Mouse (Mus musculus): Measurements from ENCODE around the gene Apob.

Apob gene

DNA sequence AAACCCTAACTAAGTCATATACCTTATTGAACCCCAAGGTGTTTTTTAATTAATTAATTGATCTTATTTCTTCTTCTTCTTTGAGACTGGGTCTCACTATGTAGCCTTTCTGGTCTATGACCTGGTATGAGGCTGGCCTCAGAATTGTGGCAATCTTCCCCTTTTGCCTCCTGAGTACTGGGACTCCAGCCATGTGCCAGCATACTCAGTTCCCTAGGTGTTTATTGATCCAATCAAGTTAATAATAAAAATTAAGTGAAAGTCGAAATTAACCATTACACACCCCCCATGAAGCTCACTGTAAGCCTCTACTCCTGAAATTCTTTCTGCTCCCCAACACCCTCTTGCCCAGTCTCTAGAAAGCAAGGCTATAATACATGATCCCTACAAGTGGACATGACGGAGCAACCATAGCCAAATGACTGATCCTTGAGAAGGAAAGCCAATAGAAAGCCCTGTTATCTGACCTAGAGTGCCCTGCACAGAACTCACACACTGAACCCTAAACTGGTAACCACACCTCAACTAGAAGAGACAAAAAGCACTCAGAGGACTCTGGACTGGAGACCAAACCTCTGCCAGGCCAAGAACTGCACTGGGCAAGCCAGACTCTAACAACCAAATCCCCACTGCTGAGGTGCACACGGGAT is 60.8 kb downstream of the Apob start:
- DNase-seq, result no peak

DNA sequence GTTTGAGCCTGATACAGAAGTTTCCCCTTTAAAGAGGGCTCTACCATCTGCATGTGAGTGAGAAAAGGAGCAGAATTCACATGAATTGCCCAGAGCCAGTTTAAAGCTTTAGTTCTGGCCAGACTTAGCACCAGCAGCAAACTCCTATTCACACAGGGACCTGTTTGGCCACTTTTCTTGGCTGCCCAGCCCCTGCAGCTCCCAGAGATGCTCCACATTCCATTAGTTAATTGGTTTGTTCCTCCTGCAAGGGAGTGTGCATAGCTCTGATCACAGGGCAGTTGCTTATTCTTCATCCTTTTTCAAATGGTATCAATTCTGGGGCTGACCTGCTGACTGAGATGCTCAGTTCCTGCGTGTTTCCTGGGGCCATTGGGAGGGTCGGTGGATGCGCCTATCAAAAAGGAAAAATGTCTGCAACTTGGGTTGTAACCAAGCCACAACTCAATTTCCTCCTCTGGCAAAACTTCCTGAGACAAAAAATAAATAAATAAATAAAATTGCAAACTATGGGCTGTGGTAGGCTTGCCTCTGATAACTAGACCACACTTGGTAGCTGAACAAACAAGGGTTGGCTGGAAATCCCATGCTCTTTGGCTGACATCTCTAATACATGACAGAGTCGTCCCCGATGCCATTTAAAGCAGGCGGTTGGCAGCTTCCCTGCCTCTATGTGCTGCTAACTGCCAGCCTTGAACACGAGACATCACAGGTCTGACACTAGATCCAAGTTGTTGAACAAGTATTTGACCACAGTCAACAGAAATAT is 65.4 kb downstream of the Apob start:
- DNase-seq, result no peak

DNA sequence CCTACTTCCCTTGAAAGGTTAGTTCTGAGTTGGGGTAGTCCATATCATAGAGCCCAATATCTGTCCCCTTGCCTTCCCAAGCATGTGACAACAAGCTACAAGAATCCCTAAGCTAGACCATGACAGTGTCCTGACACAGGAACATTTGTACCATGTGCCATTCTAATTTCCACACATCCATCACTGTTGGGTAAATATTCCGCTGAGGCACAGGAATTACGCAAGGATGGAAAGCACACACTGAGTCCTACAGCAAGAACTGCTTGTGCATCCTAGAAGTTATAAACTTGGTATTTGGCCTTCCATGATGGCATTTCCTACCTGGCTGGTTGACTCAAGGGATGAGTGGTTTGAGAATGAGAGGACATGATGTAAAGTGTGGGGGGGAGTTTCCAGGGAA is 69.6 kb downstream of the Apob start:
- DNase-seq, result no peak

DNA sequence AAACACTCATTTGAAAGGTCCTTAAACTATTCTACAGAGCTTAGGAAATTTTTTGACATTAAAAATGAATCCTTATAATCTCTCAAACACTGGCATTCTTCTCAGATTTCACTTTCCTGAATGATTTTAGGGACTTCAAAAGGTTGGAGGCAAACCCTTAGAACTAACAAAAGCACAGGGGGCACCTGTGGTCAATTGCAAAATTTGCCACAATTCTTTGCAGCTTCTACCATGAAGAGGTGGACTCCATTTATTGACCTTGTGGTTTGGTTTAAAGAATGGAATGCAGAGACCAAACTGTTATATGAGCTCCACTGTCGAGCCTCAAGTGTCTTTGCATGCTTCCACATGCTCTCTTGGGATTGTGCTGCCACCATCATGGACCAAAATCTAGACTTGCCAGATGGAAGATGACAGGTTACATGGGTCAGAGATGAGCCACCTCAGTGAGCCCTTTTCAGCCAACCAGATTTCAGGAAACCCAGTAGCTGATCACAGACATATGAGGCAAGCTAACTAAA is 70.4 kb downstream of the Apob start:
- DNase-seq, result no peak

DNA sequence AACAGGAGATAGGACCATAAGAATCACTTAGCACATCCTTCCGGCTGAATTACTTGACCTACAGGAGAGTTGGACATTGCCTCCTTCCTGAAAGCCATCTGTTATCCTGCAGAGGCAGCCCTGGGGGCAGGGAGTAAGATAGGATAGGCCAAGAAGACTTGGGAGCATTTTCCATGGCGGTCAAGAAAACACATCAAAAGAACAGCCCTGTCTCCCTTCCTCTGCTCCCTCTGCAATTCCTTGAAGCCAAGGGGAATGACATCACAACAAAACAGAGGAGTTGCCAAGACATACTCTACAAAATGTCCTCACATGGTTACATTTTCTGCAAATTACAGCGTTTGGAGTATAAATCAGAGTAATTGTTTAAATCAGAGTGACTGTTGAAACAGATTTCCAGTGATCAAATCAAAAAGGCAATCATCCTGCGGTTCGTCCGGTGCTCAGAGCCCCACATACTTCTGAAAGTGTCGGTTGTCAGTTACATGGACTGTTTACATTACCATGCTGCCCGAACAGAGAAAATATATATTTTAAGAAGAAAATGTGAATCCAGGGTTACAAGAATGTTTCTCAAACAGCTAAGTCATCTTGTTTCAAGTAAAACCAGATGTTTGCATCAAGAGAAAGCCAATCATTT is 78.7 kb downstream of the Apob start:
- no peak for DNase-seq

DNA sequence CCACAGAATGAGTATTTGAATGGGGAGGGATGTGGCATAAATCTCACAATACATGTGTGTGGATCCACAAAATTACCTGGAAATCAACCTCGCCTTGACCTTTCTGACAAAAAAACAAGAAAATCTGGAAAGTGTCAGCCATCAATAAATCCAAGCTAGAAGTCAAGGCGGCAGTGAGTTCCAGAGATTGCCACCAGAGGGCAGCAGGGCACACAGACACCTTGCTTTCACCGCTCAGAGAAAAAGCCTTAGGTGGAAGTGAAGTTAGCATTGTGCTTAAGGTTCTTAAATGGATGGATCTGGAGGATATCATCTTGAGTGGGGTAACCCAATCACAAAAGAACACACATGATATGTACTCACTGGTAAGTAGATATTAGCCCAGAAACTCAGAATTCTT is 82.1 kb downstream of the Apob start:
- peak; percentile 82 for DNase-seq

DNA sequence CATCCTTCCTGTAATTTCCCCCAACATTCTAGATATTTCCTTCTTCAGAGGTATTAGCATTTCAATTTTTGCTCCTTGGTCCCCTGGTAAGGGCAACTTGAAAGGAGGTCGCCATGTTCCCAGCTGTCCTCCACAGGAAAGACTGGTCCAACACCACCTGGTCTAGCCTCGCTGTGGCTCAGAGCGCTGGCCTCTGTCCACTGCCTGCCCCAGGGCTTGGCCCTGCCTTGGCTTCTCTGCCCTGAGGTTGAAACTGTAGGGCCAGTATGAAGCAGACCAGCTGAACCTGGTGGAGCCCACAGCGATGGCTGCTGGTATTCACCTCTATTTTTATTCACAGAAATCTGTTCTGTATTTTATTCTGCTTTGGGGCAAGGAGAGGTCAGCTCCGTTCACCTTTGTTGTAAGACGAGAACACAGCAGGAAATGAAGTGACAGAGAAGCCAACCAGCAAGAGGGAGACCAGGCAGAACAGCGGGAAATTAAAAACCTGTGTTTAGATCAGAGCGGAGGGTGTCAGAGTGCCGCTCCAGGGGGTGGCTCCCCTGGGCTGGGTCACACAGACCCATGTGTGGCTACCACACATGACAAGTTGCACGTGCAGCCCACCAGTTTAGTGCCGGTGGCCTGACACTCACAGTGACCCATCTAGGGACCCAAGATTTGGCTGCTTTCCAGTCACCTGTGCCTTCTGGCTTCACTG is 86.1 kb downstream of the Apob start:
- peak; percentile 8 for DNase-seq

Measured in kidney, postnatal 10 days (tissue).